Mouse (Mus musculus): ENCODE measurements around the gene Akt1s1. TPM values are rescaled to one million over a fixed set of nuclear protein-coding genes. Genes with fewer than 3 reads are reported as not detected.

Gene Akt1s1
- polyA plus RNA-seq, 1 experiment from 2014 or later: 89.4 TPM

GRCm38 (mm10) chr7:44877833-44878232 lies 29.0 kb downstream of the Akt1s1 start:
- no peak for ATAC-seq

GRCm38 (mm10) chr7:44883036-44883435 lies 34.2 kb downstream of the Akt1s1 start:
- H3K4me3 ChIP-seq (ENCODE audit: low read depth, low read length): no peak overlapping the region
- H3K36me3 ChIP-seq (ENCODE audit: insufficient read depth, low read length): peaks cover 35% of the 10 kb centered on the region

More at GRCm38 (mm10) chr7:44877833-44878232, 29.0 kb downstream of the Akt1s1 start:
- Histone ChIP-seq H3K4me2 (replicated peaks; ENCODE audit: low read depth, low read length) (no peak overlapping the region), H3K4me1 (ENCODE audit: insufficient read depth, low read depth, low read length) (no peaks in the 10 kb centered on the region), H3K9me3 (ENCODE audit: low read length) (no peaks in the 10 kb centered on the region), H3K4me3 (ENCODE audit: low read depth, low read length) (no peak overlapping the region), H3K9ac (replicated peaks; ENCODE audit: low read depth) (no peak overlapping the region), H3K27me3 (replicated peaks; ENCODE audit: insufficient read depth, low read length) (no peaks in the 10 kb centered on the region), H3K27ac (ENCODE audit: low read length) (no peak overlapping the region), H3K36me3 (ENCODE audit: insufficient read depth, low read length) (peaks cover 20% of the 10 kb centered on the region; the same call in 1 of the 2 replicates)
- TF ChIP-seq EP300 (IDR thresholded peaks at IDR 0.05) (no peak), CTCF (IDR thresholded peaks at IDR 0.05) (no peak)
- 84% methylated on average over 14 of the region's 14 CpGs for WGBS
- no peak for DNase-seq (ENCODE audit: low spot score)

GRCm38 (mm10) chr7:44884637-44885036 lies 35.8 kb downstream of the Akt1s1 start:
- Histone ChIP-seq H3K4me1 (ENCODE audit: insufficient read depth, low read depth, low read length) (no peaks in the 10 kb centered on the region), H3K9ac (replicated peaks; ENCODE audit: low read depth) (no peak overlapping the region), H3K27me3 (replicated peaks; ENCODE audit: insufficient read depth, low read length) (no peaks in the 10 kb centered on the region), H3K36me3 (ENCODE audit: insufficient read depth, low read length) (peaks cover 24% of the 10 kb centered on the region), H3K4me2 (replicated peaks; ENCODE audit: low read depth, low read length) (no peak overlapping the region), H3K9me3 (ENCODE audit: low read length) (no peaks in the 10 kb centered on the region), H3K4me3 (ENCODE audit: low read depth, low read length) (no peak overlapping the region), H3K27ac (ENCODE audit: low read length) (no peak overlapping the region)
- ATAC-seq: no peak
- WGBS: 91% methylated on average over 5 of the region's 5 CpGs
- TF ChIP-seq CTCF (IDR thresholded peaks at IDR 0.05) (no peak), EP300 (IDR thresholded peaks at IDR 0.05) (no peak)
- DNase-seq (ENCODE audit: low spot score): no peak

More at GRCm38 (mm10) chr7:44883036-44883435, 34.2 kb downstream of the Akt1s1 start:
- ATAC-seq: no peak
- no peak overlapping the region for H3K4me2 ChIP-seq (replicated peaks; ENCODE audit: low read depth, low read length)
- no peak overlapping the region for H3K9ac ChIP-seq (replicated peaks; ENCODE audit: low read depth)
- no peaks in the 10 kb centered on the region for H3K4me1 ChIP-seq (ENCODE audit: insufficient read depth, low read depth, low read length)
- H3K9me3 ChIP-seq (ENCODE audit: low read length): no peaks in the 10 kb centered on the region
- H3K27ac ChIP-seq (ENCODE audit: low read length): no peak overlapping the region
- WGBS: 90% methylated on average over 3 of the region's 3 CpGs
- no peaks in the 10 kb centered on the region for H3K27me3 ChIP-seq (replicated peaks; ENCODE audit: insufficient read depth, low read length)
- TF ChIP-seq EP300 (IDR thresholded peaks at IDR 0.05): no peak
- no peak for TF ChIP-seq CTCF (IDR thresholded peaks at IDR 0.05)
- DNase-seq (ENCODE audit: low spot score): no peak

- Histone ChIP-seq H3K4me3 (ENCODE audit: low read depth, low read length) (no peak overlapping the region), H3K4me1 (ENCODE audit: insufficient read depth, low read depth, low read length) (no peaks in the 10 kb centered on the region), H3K27me3 (replicated peaks; ENCODE audit: insufficient read depth, low read length) (no peaks in the 10 kb centered on the region), H3K36me3 (ENCODE audit: insufficient read depth, low read length) (peaks cover 18% of the 10 kb centered on the region), H3K4me2 (replicated peaks; ENCODE audit: low read depth, low read length) (no peak overlapping the region), H3K9ac (replicated peaks; ENCODE audit: low read depth) (no peak overlapping the region), H3K9me3 (ENCODE audit: low read length) (no peaks in the 10 kb centered on the region), H3K27ac (ENCODE audit: low read length) (no peak overlapping the region)
- no peak for TF ChIP-seq EP300 (IDR thresholded peaks at IDR 0.05)
- TF ChIP-seq CTCF (IDR thresholded peaks at IDR 0.05): no peak
- WGBS: 83% methylated on average over 7 of the region's 7 CpGs
- no peak for ATAC-seq
- DNase-seq (ENCODE audit: low spot score): no peak
Measured at GRCm38 (mm10) chr7:44886964-44887363, 38.2 kb downstream of the Akt1s1 start.

- no peaks in the 10 kb centered on the region for H3K4me1 ChIP-seq (ENCODE audit: insufficient read depth, low read depth, low read length)
- H3K27me3 ChIP-seq (replicated peaks; ENCODE audit: insufficient read depth, low read length): no peaks in the 10 kb centered on the region
- H3K9ac ChIP-seq (replicated peaks; ENCODE audit: low read depth): no peak overlapping the region
- no peak overlapping the region for H3K27ac ChIP-seq (ENCODE audit: low read length)
- H3K36me3 ChIP-seq (ENCODE audit: insufficient read depth, low read length): peaks cover 10% of the 10 kb centered on the region
- H3K4me2 ChIP-seq (replicated peaks; ENCODE audit: low read depth, low read length): no peak overlapping the region
- H3K4me3 ChIP-seq (ENCODE audit: low read depth, low read length): no peak overlapping the region
- TF ChIP-seq EP300 (IDR thresholded peaks at IDR 0.05) (no peak), CTCF (IDR thresholded peaks at IDR 0.05) (no peak)
- WGBS: 79% methylated on average over 13 of the region's 13 CpGs
- ATAC-seq: no peak
- no peaks in the 10 kb centered on the region for H3K9me3 ChIP-seq (ENCODE audit: low read length)
- no peak for DNase-seq (ENCODE audit: low spot score)
Measured at GRCm38 (mm10) chr7:44888256-44889105, 39.7 kb downstream of the Akt1s1 start.

- Histone ChIP-seq H3K27ac (ENCODE audit: low read length) (no peak overlapping the region), H3K9ac (replicated peaks; ENCODE audit: low read depth) (no peak overlapping the region), H3K36me3 (ENCODE audit: insufficient read depth, low read length) (no peaks in the 10 kb centered on the region), H3K4me1 (ENCODE audit: insufficient read depth, low read depth, low read length) (peaks cover 3% of the 10 kb centered on the region; the same call in 1 of the 2 replicates), H3K4me2 (replicated peaks; ENCODE audit: low read depth, low read length) (no peak overlapping the region), H3K27me3 (replicated peaks; ENCODE audit: insufficient read depth, low read length) (no peaks in the 10 kb centered on the region), H3K9me3 (ENCODE audit: low read length) (no peaks in the 10 kb centered on the region), H3K4me3 (ENCODE audit: low read depth, low read length) (no peak overlapping the region)
- WGBS: 81% methylated on average over 6 of the region's 7 CpGs
- DNase-seq (ENCODE audit: low spot score) (no peak), ATAC-seq (no peak)
- TF ChIP-seq EP300 (IDR thresholded peaks at IDR 0.05): no peak
- no peak for TF ChIP-seq CTCF (IDR thresholded peaks at IDR 0.05)
Measured at GRCm38 (mm10) chr7:44890180-44890579, 41.4 kb downstream of the Akt1s1 start.

Measured in lung, postnatal 0 days (tissue).